Mouse (Mus musculus): ENCODE measurements around the gene Car15. TPM values are rescaled to one million over a fixed set of nuclear protein-coding genes. Genes with fewer than 3 reads are reported as not detected.

Car15 gene
- polyA plus RNA-seq, 1 experiment from 2014 or later = 3.7 TPM

- no peaks in the 10 kb centered on the region for H3K36me3 ChIP-seq
- WGBS = 28% methylated on average over 7 of the region's 7 CpGs
- peak within 1 kb of the TSS; percentile 42; the same call in 1 of the 2 replicates for H3K27ac ChIP-seq
These were observed 5.3 kb downstream of the Car15 start, which contains the start of gene B830017H08Rik for GRCm38 (mm10) chr16:17832821-17833220. TSS of gene B830017H08Rik (plus strand) at chr16:17833121.

GRCm38 (mm10) chr16:17831781-17832180, 6.4 kb downstream of the Car15 start:
- peaks cover 70% of the 10 kb centered on the region for H3K27me3 ChIP-seq (replicated peaks)
- no peak overlapping the region for H3K4me2 ChIP-seq (replicated peaks)
- WGBS = 15% methylated on average over 11 of the region's 11 CpGs
- no peak for ATAC-seq (ENCODE audit: low FRiP score, low read depth)
- H3K36me3 ChIP-seq = no peaks in the 10 kb centered on the region
- H3K9me3 ChIP-seq = no peaks in the 10 kb centered on the region
- no peak overlapping the region for H3K9ac ChIP-seq
- H3K27ac ChIP-seq = no peak overlapping the region
- H3K4me3 ChIP-seq = no peak overlapping the region
- H3K4me1 ChIP-seq = peaks cover 24% of the 10 kb centered on the region; the same call in 1 of the 2 replicates

More at GRCm38 (mm10) chr16:17832821-17833220, 5.3 kb downstream of the Car15 start, which contains the start of gene B830017H08Rik:
- Histone ChIP-seq H3K9ac (peak within 1 kb of the TSS; percentile 77), H3K27me3 (replicated peaks) (peaks cover 80% of the 10 kb centered on the region), H3K4me2 (replicated peaks) (peak within 1 kb of the TSS; percentile 97), H3K9me3 (no peaks in the 10 kb centered on the region), H3K4me3 (peak within 1 kb of the TSS; percentile 60), H3K4me1 (peaks cover 24% of the 10 kb centered on the region; the same call in 1 of the 2 replicates)
- no peak for ATAC-seq (ENCODE audit: low FRiP score, low read depth)

- Histone ChIP-seq H3K36me3 (no peaks in the 10 kb centered on the region), H3K9ac (no peak overlapping the region), H3K27me3 (replicated peaks) (peaks cover 59% of the 10 kb centered on the region), H3K27ac (no peak overlapping the region), H3K4me3 (no peak overlapping the region), H3K9me3 (no peaks in the 10 kb centered on the region), H3K4me2 (replicated peaks) (no peak overlapping the region), H3K4me1 (peaks cover 24% of the 10 kb centered on the region; the same call in 1 of the 2 replicates)
- ATAC-seq (ENCODE audit: low FRiP score, low read depth) = no peak
- WGBS = 65% methylated on average over 10 of the region's 10 CpGs
These were observed 7.6 kb downstream of the Car15 start for GRCm38 (mm10) chr16:17830385-17831178.

GRCm38 (mm10) chr16:17828867-17829266, 9.3 kb downstream of the Car15 start:
- H3K4me1 ChIP-seq = peaks cover 18% of the 10 kb centered on the region; the same call in 1 of the 2 replicates
- no peak overlapping the region for H3K27ac ChIP-seq
- WGBS = 76% methylated on average over 3 of the region's 3 CpGs
- H3K36me3 ChIP-seq = no peaks in the 10 kb centered on the region
- H3K4me3 ChIP-seq = no peak overlapping the region
- no peak overlapping the region for H3K9ac ChIP-seq
- no peaks in the 10 kb centered on the region for H3K9me3 ChIP-seq
- no peak for ATAC-seq (ENCODE audit: low FRiP score, low read depth)
- H3K4me2 ChIP-seq (replicated peaks) = no peak overlapping the region
- peaks cover 47% of the 10 kb centered on the region for H3K27me3 ChIP-seq (replicated peaks)

- 90% methylated on average over 2 of the region's 2 CpGs for WGBS
- peaks cover 12% of the 10 kb centered on the region; the same call in 1 of the 2 replicates for H3K4me1 ChIP-seq
- H3K9ac ChIP-seq = no peak overlapping the region
- H3K4me2 ChIP-seq (replicated peaks) = no peak overlapping the region
- no peak overlapping the region for H3K4me3 ChIP-seq
- peaks cover 43% of the 10 kb centered on the region for H3K27me3 ChIP-seq (replicated peaks)
- H3K27ac ChIP-seq = no peak overlapping the region
- H3K36me3 ChIP-seq = no peaks in the 10 kb centered on the region
- no peaks in the 10 kb centered on the region for H3K9me3 ChIP-seq
- no peak for ATAC-seq (ENCODE audit: low FRiP score, low read depth)
These were observed 9.9 kb downstream of the Car15 start for GRCm38 (mm10) chr16:17828229-17828628.

- ATAC-seq (ENCODE audit: low FRiP score, low read depth) = no peak
- Histone ChIP-seq H3K27ac (no peak overlapping the region), H3K4me1 (peaks cover 5% of the 10 kb centered on the region; the same call in 1 of the 2 replicates), H3K4me2 (replicated peaks) (no peak overlapping the region), H3K9ac (no peak overlapping the region), H3K36me3 (no peaks in the 10 kb centered on the region), H3K4me3 (no peak overlapping the region), H3K9me3 (no peaks in the 10 kb centered on the region), H3K27me3 (replicated peaks) (peaks cover 25% of the 10 kb centered on the region)
- WGBS = 85% methylated on average over 2 of the region's 2 CpGs
These were observed 11.7 kb downstream of the Car15 start for GRCm38 (mm10) chr16:17826500-17826899.

GRCm38 (mm10) chr16:17816528-17816927, 21.6 kb downstream of the Car15 start:
- 83% methylated on average over 8 of the region's 8 CpGs for WGBS

GRCm38 (mm10) chr16:17815411-17816402, 22.5 kb downstream of the Car15 start:
- peaks cover 36% of the 10 kb centered on the region for H3K27me3 ChIP-seq (replicated peaks)
- H3K4me1 ChIP-seq = peaks cover 14% of the 10 kb centered on the region
- H3K4me2 ChIP-seq (replicated peaks) = peak overlapping the region; percentile 86
- peak overlapping the region; percentile 50 for H3K9ac ChIP-seq
- 1% methylated on average over 63 of the region's 63 CpGs for WGBS
- H3K36me3 ChIP-seq = no peaks in the 10 kb centered on the region
- H3K27ac ChIP-seq = no peak overlapping the region
- H3K4me3 ChIP-seq = peak overlapping the region; percentile 48
- ATAC-seq (ENCODE audit: low FRiP score, low read depth) = peak; percentile 88
- H3K9me3 ChIP-seq = no peaks in the 10 kb centered on the region

More at GRCm38 (mm10) chr16:17816528-17816927, 21.6 kb downstream of the Car15 start:
- H3K9ac ChIP-seq = no peak overlapping the region
- no peak overlapping the region for H3K4me2 ChIP-seq (replicated peaks)
- no peaks in the 10 kb centered on the region for H3K9me3 ChIP-seq
- H3K4me3 ChIP-seq = no peak overlapping the region
- ATAC-seq (ENCODE audit: low FRiP score, low read depth) = no peak
- peaks cover 14% of the 10 kb centered on the region for H3K4me1 ChIP-seq
- H3K36me3 ChIP-seq = no peaks in the 10 kb centered on the region
- peaks cover 32% of the 10 kb centered on the region for H3K27me3 ChIP-seq (replicated peaks)
- H3K27ac ChIP-seq = no peak overlapping the region

GRCm38 (mm10) chr16:17813173-17813572, 25.0 kb downstream of the Car15 start:
- Histone ChIP-seq H3K4me3 (no peak overlapping the region), H3K4me2 (replicated peaks) (no peak overlapping the region), H3K4me1 (peaks cover 26% of the 10 kb centered on the region), H3K9me3 (no peaks in the 10 kb centered on the region), H3K36me3 (no peaks in the 10 kb centered on the region), H3K27me3 (replicated peaks) (peaks cover 45% of the 10 kb centered on the region), H3K9ac (no peak overlapping the region), H3K27ac (no peak overlapping the region)
- 53% methylated on average over 4 of the region's 4 CpGs for WGBS
- no peak for ATAC-seq (ENCODE audit: low FRiP score, low read depth)

- H3K4me1 ChIP-seq = peaks cover 32% of the 10 kb centered on the region
- no peaks in the 10 kb centered on the region for H3K9me3 ChIP-seq
- WGBS = 10% methylated on average over 5 of the region's 5 CpGs
- H3K9ac ChIP-seq = no peak overlapping the region
- no peak overlapping the region for H3K4me3 ChIP-seq
- no peak for ATAC-seq (ENCODE audit: low FRiP score, low read depth)
- H3K27ac ChIP-seq = no peak overlapping the region
- H3K36me3 ChIP-seq = no peaks in the 10 kb centered on the region
- H3K27me3 ChIP-seq (replicated peaks) = peaks cover 46% of the 10 kb centered on the region
- H3K4me2 ChIP-seq (replicated peaks) = no peak overlapping the region
These were observed 26.0 kb downstream of the Car15 start for GRCm38 (mm10) chr16:17812120-17812519.

GRCm38 (mm10) chr16:17809711-17810110, 28.5 kb downstream of the Car15 start:
- no peak for ATAC-seq (ENCODE audit: low FRiP score, low read depth)
- 24% methylated on average over 7 of the region's 7 CpGs for WGBS
- H3K27ac ChIP-seq = no peak overlapping the region

GRCm38 (mm10) chr16:17809125-17809524, 29.0 kb downstream of the Car15 start:
- WGBS = 78% methylated on average over 4 of the region's 4 CpGs
- no peak overlapping the region for H3K27ac ChIP-seq
- H3K4me3 ChIP-seq = no peak overlapping the region
- no peaks in the 10 kb centered on the region for H3K36me3 ChIP-seq
- H3K4me1 ChIP-seq = peaks cover 39% of the 10 kb centered on the region
- H3K9me3 ChIP-seq = no peaks in the 10 kb centered on the region
- ATAC-seq (ENCODE audit: low FRiP score, low read depth) = no peak
- peaks cover 55% of the 10 kb centered on the region for H3K27me3 ChIP-seq (replicated peaks)
- no peak overlapping the region for H3K4me2 ChIP-seq (replicated peaks)
- H3K9ac ChIP-seq = no peak overlapping the region

More at GRCm38 (mm10) chr16:17809711-17810110, 28.5 kb downstream of the Car15 start:
- Histone ChIP-seq H3K27me3 (replicated peaks) (peaks cover 55% of the 10 kb centered on the region), H3K4me2 (replicated peaks) (no peak overlapping the region), H3K4me3 (no peak overlapping the region), H3K36me3 (no peaks in the 10 kb centered on the region), H3K9me3 (no peaks in the 10 kb centered on the region), H3K9ac (no peak overlapping the region), H3K4me1 (peaks cover 34% of the 10 kb centered on the region)
